14 mouse cellular contexts compared by ENCODE assay signal in genomic region chr17:13212136-13212850, GRCm38 (mm10). TPM values are rescaled to one million over a fixed set of nuclear protein-coding genes. Genes with fewer than 3 reads are reported as not detected.
DNase-seq lines count a peak whose midpoint lies in the region; ATAC-seq lines count a peak whose summit lies in the region.
"Had no signal": no experiment of that assay in that cellular context is flagged by ENCODE, and none has a peak within 500 bp of the region (broad histone marks: within the 10 kb centered on the region; RNA-seq: fewer than 3 reads in every experiment).

No protein-coding gene starts in this region.

- H3K27me3 ChIP-seq in liver, embryonic 11.5 days (replicated peaks; ENCODE audit: control insufficient read depth, insufficient read depth, low read length): no peaks in the 10 kb centered on the region
- no peaks in the 10 kb centered on the region for H3K27me3 ChIP-seq in liver, embryonic 12.5 days (replicated peaks)
- no peaks in the 10 kb centered on the region for H3K27me3 ChIP-seq in limb, embryonic 12.5 days
- H3K27me3 ChIP-seq: embryonic facial prominence, embryonic 13.5 days had no signal

- H3K4me2 ChIP-seq in liver, embryonic 11.5 days: no peak overlapping the region
- no peak overlapping the region for H3K4me2 ChIP-seq in liver, embryonic 12.5 days
- no peak overlapping the region for H3K4me2 ChIP-seq in limb, embryonic 12.5 days
- H3K4me2 ChIP-seq: embryonic facial prominence, embryonic 13.5 days had no signal

- ATAC-seq in liver, embryonic 11.5 days (replicated peaks; ENCODE audit: low FRiP score): 0 out of 2 replicates have a peak, but pooled peaks have one; percentile 13
- ATAC-seq in liver, embryonic 12.5 days: no peak
- ATAC-seq in limb, embryonic 12.5 days (ENCODE audit: insufficient number of reproducible peaks, insufficient read depth, low FRiP score, low TSS enrichment, low read depth): 0 out of 2 replicates have a peak, but pooled peaks have one; percentile 3

- 60% methylated on average over 7 of the region's 7 CpGs for WGBS in liver, embryonic 11.5 days
- WGBS in liver, embryonic 12.5 days (ENCODE audit: insufficient replicate concordance): 52% methylated on average over 7 of the region's 7 CpGs
- 77% methylated on average over 7 of the region's 7 CpGs for WGBS in limb, embryonic 12.5 days

- DNase-seq in liver, embryonic 11.5 days (ENCODE audit: low spot score): no peak
- DNase-seq in gastrocnemius, postnatal 25 days: peak; percentile 67
- DNase-seq in ovary, postnatal 36 days (ENCODE audit: low spot score): peak; percentile 21
- DNase-seq in thymus, postnatal 4 days: no peak
- DNase-seq in embryo, embryonic 10.5 days (ENCODE audit: low spot score): no peak
- DNase-seq: cerebellum, adult 8-10 months had no signal

- H3K9me3 ChIP-seq in liver, embryonic 11.5 days (ENCODE audit: control insufficient read depth, low read length): peaks cover 66% of the 10 kb centered on the region
- peaks cover 73% of the 10 kb centered on the region for H3K9me3 ChIP-seq in liver, embryonic 12.5 days (replicated peaks)
- H3K9me3 ChIP-seq in limb, embryonic 12.5 days: peaks cover 85% of the 10 kb centered on the region

- no peak overlapping the region for H3K27ac ChIP-seq in liver, embryonic 11.5 days (ENCODE audit: low read depth, low read length)
- H3K27ac ChIP-seq in liver, embryonic 12.5 days: no peak overlapping the region
- H3K27ac ChIP-seq in limb, embryonic 12.5 days: no peak overlapping the region
- H3K27ac ChIP-seq: embryonic facial prominence, embryonic 13.5 days; hindbrain, embryonic 10.5 days had no signal

- no peak overlapping the region for H3K4me3 ChIP-seq in liver, embryonic 11.5 days (ENCODE audit: low read depth, low read length)
- H3K4me3 ChIP-seq in liver, embryonic 12.5 days: no peak overlapping the region
- no peak overlapping the region for H3K4me3 ChIP-seq in limb, embryonic 12.5 days (replicated peaks)
- H3K4me3 ChIP-seq: embryonic facial prominence, embryonic 13.5 days; hindbrain, embryonic 10.5 days had no signal

- no peak overlapping the region for H3K9ac ChIP-seq in liver, embryonic 11.5 days (ENCODE audit: low read depth, low read length)
- H3K9ac ChIP-seq in liver, embryonic 12.5 days: no peak overlapping the region
- no peak overlapping the region for H3K9ac ChIP-seq in limb, embryonic 12.5 days (replicated peaks)
- H3K9ac ChIP-seq: embryonic facial prominence, embryonic 13.5 days had no signal

- H3K36me3 ChIP-seq in liver, embryonic 11.5 days (ENCODE audit: control insufficient read depth, insufficient read depth, low read length): no peaks in the 10 kb centered on the region
- no peaks in the 10 kb centered on the region for H3K36me3 ChIP-seq in liver, embryonic 12.5 days
- no peaks in the 10 kb centered on the region for H3K36me3 ChIP-seq in limb, embryonic 12.5 days
- H3K36me3 ChIP-seq: embryonic facial prominence, embryonic 13.5 days; hindbrain, embryonic 10.5 days had no signal

- no peaks in the 10 kb centered on the region for H3K4me1 ChIP-seq in liver, embryonic 11.5 days (replicated peaks; ENCODE audit: control insufficient read depth, insufficient read depth, low read length)
- H3K4me1 ChIP-seq in liver, embryonic 12.5 days: no peaks in the 10 kb centered on the region
- no peaks in the 10 kb centered on the region for H3K4me1 ChIP-seq in limb, embryonic 12.5 days (replicated peaks)
- H3K4me1 ChIP-seq: embryonic facial prominence, embryonic 13.5 days; hindbrain, embryonic 10.5 days had no signal

RNA-seq across cellular contexts. Expression of gene Smok2a, which starts 8.7 kb away (rescaled TPM):
- not detected in 2 replicates for polyA plus RNA-seq in liver, embryonic 11.5 days (2014; fragmentation: Nextera tagmentation; extraction: Ambion mirVana)
- polyA plus RNA-seq in liver, embryonic 12.5 days (2016; fragmentation: Nextera tagmentation; extraction: Ambion mirVana): not detected in 2 replicates
- not detected for total RNA-seq in gastrocnemius, postnatal 25 days (2021)
- polyA plus RNA-seq in limb, embryonic 12.5 days (2016; fragmentation: Nextera tagmentation; extraction: Ambion mirVana): not detected in 2 replicates
- total RNA-seq: layer of hippocampus, postnatal 25 days had no signal
- polyA plus RNA-seq: embryonic facial prominence, embryonic 13.5 days; hindbrain, embryonic 10.5 days; kidney, embryonic 16.5 days; liver, embryonic 16.5 days; thymus, postnatal 0 days had no signal

RNA-seq across cellular contexts. Expression of gene Smok2b, which starts 17.8 kb away (rescaled TPM):
- not detected in 2 replicates for polyA plus RNA-seq in liver, embryonic 11.5 days (2014; fragmentation: Nextera tagmentation; extraction: Ambion mirVana)
- polyA plus RNA-seq in liver, embryonic 12.5 days (2016; fragmentation: Nextera tagmentation; extraction: Ambion mirVana): not detected in 2 replicates
- total RNA-seq in gastrocnemius, postnatal 25 days (2021): not detected
- polyA plus RNA-seq in limb, embryonic 12.5 days (2016; fragmentation: Nextera tagmentation; extraction: Ambion mirVana): not detected in 2 replicates
- total RNA-seq: layer of hippocampus, postnatal 25 days had no signal
- polyA plus RNA-seq: embryonic facial prominence, embryonic 13.5 days; hindbrain, embryonic 10.5 days; kidney, embryonic 16.5 days; liver, embryonic 16.5 days; thymus, postnatal 0 days had no signal

Comparison
In these comparisons a context has a peak if more than half of its experiments do, and no peak if none do; other contexts are left out.
1. DNase-seq: peak in gastrocnemius, postnatal 25 days (single experiment) and ovary, postnatal 36 days (single experiment); none in liver, embryonic 11.5 days (single experiment), thymus, postnatal 4 days (single experiment) and embryo, embryonic 10.5 days (single experiment).